Mouse (Mus musculus) ES-Bruce4 (cell line): ENCODE results near the gene Rasgrp4.

ENCODE experiments used
- CTCF ChIP-seq: IDR thresholded peaks from one replicate; pipeline ENCODE4 v1.8.1; 2011; ENCODE audit warnings: low read depth, low read length
- EP300 ChIP-seq: IDR thresholded peaks from 2 replicates; pipeline ENCODE4 v1.6.1; 2011; ENCODE audit warnings: low read depth, low read length; ENCODE audit not compliant: insufficient read depth
- POLR2A ChIP-seq: IDR thresholded peaks from one replicate; pipeline ENCODE4 v1.8.1; 2011; ENCODE audit warnings: low read length; ENCODE audit not compliant: insufficient read depth

DNA sequence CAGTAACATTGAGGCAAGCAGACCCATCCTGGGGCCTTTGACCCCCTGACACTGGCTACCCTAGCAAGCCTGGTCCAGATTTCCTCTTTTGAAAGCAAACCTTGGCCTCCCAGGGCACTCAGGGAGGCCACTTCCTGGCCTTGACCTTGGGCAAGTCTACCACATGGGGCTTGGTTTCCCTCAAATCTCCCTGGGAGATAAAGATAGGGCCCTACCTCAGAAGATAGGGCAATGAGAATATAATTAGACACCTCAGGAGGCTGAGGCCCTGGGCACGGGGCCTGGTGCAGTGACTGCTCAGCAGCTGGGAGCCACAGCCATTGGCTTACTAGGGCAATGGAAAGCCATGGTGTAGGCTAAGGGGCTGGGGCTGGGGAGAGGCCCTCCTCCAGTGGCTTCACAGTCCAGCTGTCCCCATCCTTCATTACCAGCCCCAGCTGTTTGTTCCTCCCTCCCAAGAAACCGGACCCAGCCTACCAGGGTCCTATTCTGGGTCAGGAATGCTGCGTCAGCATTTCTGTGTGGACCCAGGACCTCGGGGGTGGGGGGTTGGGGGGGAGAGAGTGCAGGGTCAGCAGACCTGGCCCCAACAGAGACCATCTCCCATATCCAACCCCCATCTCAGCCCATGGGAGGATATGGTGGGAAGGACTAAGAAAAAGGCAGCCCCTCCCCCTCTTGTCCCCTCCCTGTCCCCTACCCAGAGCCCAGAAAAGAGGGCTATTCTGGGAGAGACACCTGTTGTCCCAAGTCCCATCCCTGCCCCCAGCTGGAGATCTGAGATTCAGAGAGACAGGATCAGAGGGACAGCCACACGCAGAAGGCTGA lies 10.9 kb upstream of the Rasgrp4 start:
- TF ChIP-seq POLR2A (no peak), CTCF (no peak), EP300 (no peak)
